Mouse (Mus musculus): ENCODE measurements around the gene Fam84b.
"Not testable (repeated sequence)": the region's sequence is repeated elsewhere in the genome, so short reads cannot be mapped to it uniquely, and the experiment has no call there.

Fam84b gene

GRCm38 (mm10) chr15:60853231-60853999 is at the start of gene Fam84b:
Gene Fam84b, minus strand, starts transcription at chr15:60853778.
- DNase-seq (ENCODE audit: low spot score in 2 of 2), result no peak

- no peak for DNase-seq (ENCODE audit: low spot score in 2 of 2)
These were observed 44.8 kb upstream of the Fam84b start for GRCm38 (mm10) chr15:60898187-60898965.

- no peak for DNase-seq (ENCODE audit: low spot score in 2 of 2)
These were observed 42.5 kb upstream of the Fam84b start for GRCm38 (mm10) chr15:60896040-60896439.

GRCm38 (mm10) chr15:60892976-60893463 is 39.4 kb upstream of the Fam84b start:
- no peak for DNase-seq (ENCODE audit: low spot score in 2 of 2)

GRCm38 (mm10) chr15:60888724-60889123 is 35.1 kb upstream of the Fam84b start:
- no peak for DNase-seq (ENCODE audit: low spot score in 2 of 2)

- DNase-seq (ENCODE audit: low spot score in 2 of 2), result no peak
These were observed 22.1 kb upstream of the Fam84b start for GRCm38 (mm10) chr15:60875721-60876120.

GRCm38 (mm10) chr15:60862417-60862816 is 8.8 kb upstream of the Fam84b start:
- DNase-seq (ENCODE audit: low spot score in 2 of 2), result no peak

GRCm38 (mm10) chr15:60855112-60855511 is 1.5 kb upstream of the Fam84b start:
- no peak for DNase-seq (ENCODE audit: low spot score in 2 of 2)

- no peak for DNase-seq (ENCODE audit: low spot score in 2 of 2)
These were observed 573 bp upstream of the Fam84b start for GRCm38 (mm10) chr15:60854151-60854550.

- peak; percentile 20 to 22 for DNase-seq (ENCODE audit: low spot score in 2 of 2)
These were observed 4.9 kb downstream of the Fam84b start for GRCm38 (mm10) chr15:60848630-60849029.

- no peak for DNase-seq (ENCODE audit: low spot score in 2 of 2)
These were observed 7.3 kb downstream of the Fam84b start for GRCm38 (mm10) chr15:60846291-60846690.

- no peak for DNase-seq (ENCODE audit: low spot score in 2 of 2)
These were observed 7.7 kb downstream of the Fam84b start for GRCm38 (mm10) chr15:60845886-60846285.

GRCm38 (mm10) chr15:60841785-60842184 is 11.8 kb downstream of the Fam84b start:
- DNase-seq (ENCODE audit: low spot score in 2 of 2), result no peak

GRCm38 (mm10) chr15:60841312-60841711 is 12.3 kb downstream of the Fam84b start:
- not testable (repeated sequence) for DNase-seq (ENCODE audit: low spot score in 2 of 2)

GRCm38 (mm10) chr15:60840296-60840670 is 13.3 kb downstream of the Fam84b start:
- DNase-seq (ENCODE audit: low spot score in 2 of 2), result no peak

- DNase-seq (ENCODE audit: low spot score in 2 of 2), result no peak
These were observed 13.9 kb downstream of the Fam84b start for GRCm38 (mm10) chr15:60839539-60840295.

GRCm38 (mm10) chr15:60838135-60838534 is 15.4 kb downstream of the Fam84b start:
- no peak for DNase-seq (ENCODE audit: low spot score in 2 of 2)

GRCm38 (mm10) chr15:60837719-60838118 is 15.9 kb downstream of the Fam84b start:
- no peak for DNase-seq (ENCODE audit: low spot score in 2 of 2)

- no peak for DNase-seq (ENCODE audit: low spot score in 2 of 2)
These were observed 17.3 kb downstream of the Fam84b start for GRCm38 (mm10) chr15:60836321-60836720.

- no peak for DNase-seq (ENCODE audit: low spot score in 2 of 2)
These were observed 18.7 kb downstream of the Fam84b start for GRCm38 (mm10) chr15:60834598-60835571.

Measured in left cerebral cortex, adult 9 months (tissue).